Mouse (Mus musculus): ENCODE measurements around the gene Ewsr1. TPM values are rescaled to one million over a fixed set of nuclear protein-coding genes. Genes with fewer than 3 reads are reported as not detected.

Ewsr1 gene
- total and polyA plus RNA-seq, 3 experiments: 89.7 to 164 (median 92.3) TPM

GRCm38 (mm10) chr11:5074882-5075281 is 24.2 kb downstream of the Ewsr1 start:
- H3K4me3 ChIP-seq: no peak overlapping the region
- DNase-seq: peak in 1 of 2 experiments; percentile 13
- no peak overlapping the region for H3K9ac ChIP-seq (ENCODE audit: low read depth, low read length)
- H3K79me2 ChIP-seq (replicated peaks; ENCODE audit: control insufficient read depth, insufficient read depth, low read length): no peaks in the 10 kb centered on the region
- H3K4me1 ChIP-seq (ENCODE audit: control insufficient read depth, insufficient read depth, low read length): no peaks in the 10 kb centered on the region
- TF ChIP-seq EP300 (IDR thresholded peaks at IDR 0.05; ENCODE audit: insufficient read depth, low read depth, low read length) (no peak), CTCF (IDR thresholded peaks at IDR 0.05) (peak; percentile 78), POLR2A (IDR thresholded peaks at IDR 0.05; ENCODE audit: insufficient read depth, low read depth, low read length) (no peak)
- no peak overlapping the region for H3K27ac ChIP-seq
- 74% methylated on average over 4 of the region's 4 CpGs for WGBS
- intact Hi-C loops (cut with DNase I): no loop called here
- H3K27me3 ChIP-seq (ENCODE audit: control insufficient read depth, insufficient read depth, low read length): no peaks in the 10 kb centered on the region
- H3K36me3 ChIP-seq (ENCODE audit: control insufficient read depth, insufficient read depth, low read length): peaks cover 3% of the 10 kb centered on the region

- Histone ChIP-seq H3K79me2 (replicated peaks; ENCODE audit: control insufficient read depth, insufficient read depth, low read length) (no peaks in the 10 kb centered on the region), H3K36me3 (ENCODE audit: control insufficient read depth, insufficient read depth, low read length) (peaks cover 2% of the 10 kb centered on the region; the same call in 1 of the 2 replicates), H3K27me3 (ENCODE audit: control insufficient read depth, insufficient read depth, low read length) (no peaks in the 10 kb centered on the region), H3K27ac (no peak overlapping the region), H3K4me3 (no peak overlapping the region), H3K9ac (ENCODE audit: low read depth, low read length) (no peak overlapping the region), H3K4me1 (ENCODE audit: control insufficient read depth, insufficient read depth, low read length) (peaks cover 2% of the 10 kb centered on the region; the same call in 1 of the 2 replicates)
- WGBS: 71% methylated on average over 9 of the region's 9 CpGs
- TF ChIP-seq CTCF (IDR thresholded peaks at IDR 0.05): no peak
- no peak for TF ChIP-seq POLR2A (IDR thresholded peaks at IDR 0.05; ENCODE audit: insufficient read depth, low read depth, low read length)
- TF ChIP-seq EP300 (IDR thresholded peaks at IDR 0.05; ENCODE audit: insufficient read depth, low read depth, low read length): no peak
- no peak for DNase-seq
- intact Hi-C loops (cut with DNase I): no loop called here
These were observed 30.7 kb downstream of the Ewsr1 start for GRCm38 (mm10) chr11:5068126-5068971.

GRCm38 (mm10) chr11:5067063-5067462 is 32.0 kb downstream of the Ewsr1 start:
- no peaks in the 10 kb centered on the region for H3K27me3 ChIP-seq (ENCODE audit: control insufficient read depth, insufficient read depth, low read length)

GRCm38 (mm10) chr11:5065056-5065821 is 33.8 kb downstream of the Ewsr1 start, which contains the start of gene Gas2l1:
Gas2l1 (minus strand) TSS chr11:5065327.
- no peaks in the 10 kb centered on the region for H3K36me3 ChIP-seq (ENCODE audit: control insufficient read depth, insufficient read depth, low read length)
- H3K4me1 ChIP-seq (ENCODE audit: control insufficient read depth, insufficient read depth, low read length): peaks cover 7% of the 10 kb centered on the region
- H3K9ac ChIP-seq (ENCODE audit: low read depth, low read length): peak within 1 kb of the TSS; percentile 80
- peak; percentile 45; the same call in 1 of the 2 replicates for TF ChIP-seq POLR2A (IDR thresholded peaks at IDR 0.05; ENCODE audit: insufficient read depth, low read depth, low read length)
- peak; percentile 61; the same call in 1 of the 2 replicates for TF ChIP-seq EP300 (IDR thresholded peaks at IDR 0.05; ENCODE audit: insufficient read depth, low read depth, low read length)
- peak; percentile 82 for TF ChIP-seq CTCF (IDR thresholded peaks at IDR 0.05)
- H3K27ac ChIP-seq: peak within 1 kb of the TSS; percentile 82
- H3K27me3 ChIP-seq (ENCODE audit: control insufficient read depth, insufficient read depth, low read length): no peaks in the 10 kb centered on the region
- peak; percentile 93 to 98 for DNase-seq
- under 1% methylated on average over 50 of the region's 50 CpGs for WGBS
- H3K79me2 ChIP-seq (replicated peaks; ENCODE audit: control insufficient read depth, insufficient read depth, low read length): no peaks in the 10 kb centered on the region
- intact Hi-C loops (cut with DNase I): loop anchor here (1.0 to 2.0 kb wide), 3 partner anchors 34 to 78 kb away; partner anchors contain the start of genes Ap1b1, Ewsr1 and Rhbdd3
- H3K4me3 ChIP-seq: peak within 1 kb of the TSS; percentile 83

More at GRCm38 (mm10) chr11:5067063-5067462, 32.0 kb downstream of the Ewsr1 start:
- H3K9ac ChIP-seq (ENCODE audit: low read depth, low read length): no peak overlapping the region
- TF ChIP-seq POLR2A (IDR thresholded peaks at IDR 0.05; ENCODE audit: insufficient read depth, low read depth, low read length): no peak
- TF ChIP-seq CTCF (IDR thresholded peaks at IDR 0.05): no peak
- TF ChIP-seq EP300 (IDR thresholded peaks at IDR 0.05; ENCODE audit: insufficient read depth, low read depth, low read length): no peak
- no peaks in the 10 kb centered on the region for H3K36me3 ChIP-seq (ENCODE audit: control insufficient read depth, insufficient read depth, low read length)
- no peaks in the 10 kb centered on the region for H3K79me2 ChIP-seq (replicated peaks; ENCODE audit: control insufficient read depth, insufficient read depth, low read length)
- H3K4me1 ChIP-seq (ENCODE audit: control insufficient read depth, insufficient read depth, low read length): peaks cover 7% of the 10 kb centered on the region
- no peak for DNase-seq
- no peak overlapping the region for H3K4me3 ChIP-seq
- intact Hi-C loops (cut with DNase I): no loop called here
- no peak overlapping the region for H3K27ac ChIP-seq

GRCm38 (mm10) chr11:5064282-5065055 is 34.6 kb downstream of the Ewsr1 start:
- intact Hi-C loops (cut with DNase I): loop anchor here (1.0 to 2.0 kb wide), 3 partner anchors 34 to 78 kb away; partner anchors contain the start of genes Ap1b1, Ewsr1 and Rhbdd3
- WGBS: 15% methylated on average over 38 of the region's 38 CpGs
- H3K79me2 ChIP-seq (replicated peaks; ENCODE audit: control insufficient read depth, insufficient read depth, low read length): no peaks in the 10 kb centered on the region
- H3K27me3 ChIP-seq (ENCODE audit: control insufficient read depth, insufficient read depth, low read length): no peaks in the 10 kb centered on the region
- H3K4me1 ChIP-seq (ENCODE audit: control insufficient read depth, insufficient read depth, low read length): peaks cover 11% of the 10 kb centered on the region
- DNase-seq: peak; percentile 41 to 50
- H3K27ac ChIP-seq: peak overlapping the region; percentile 82
- H3K4me3 ChIP-seq: peak overlapping the region; percentile 83
- TF ChIP-seq CTCF (IDR thresholded peaks at IDR 0.05) (no peak), POLR2A (IDR thresholded peaks at IDR 0.05; ENCODE audit: insufficient read depth, low read depth, low read length) (no peak), EP300 (IDR thresholded peaks at IDR 0.05; ENCODE audit: insufficient read depth, low read depth, low read length) (no peak)
- H3K9ac ChIP-seq (ENCODE audit: low read depth, low read length): peak overlapping the region; percentile 80
- no peaks in the 10 kb centered on the region for H3K36me3 ChIP-seq (ENCODE audit: control insufficient read depth, insufficient read depth, low read length)

All from heart, adult 2 months (tissue).